Mouse (Mus musculus) CH12.LX (cell line): Measurements from ENCODE around the gene Amn. TPM values are rescaled to one million over a fixed set of nuclear protein-coding genes. Genes with fewer than 3 reads are reported as not detected.

Source experiments
- DNase-seq: peaks from one replicate; pipeline ENCODE4 v3.0.0-alpha.2; 2013; ENCODE audit errors: extremely low read depth
- H3K27ac ChIP-seq: 2 replicates; pipeline ENCODE4 v1.5.1; 2012; ENCODE audit warnings: low read depth, mild to moderate bottlenecking, control low read depth, moderate library complexity; ENCODE audit not compliant: insufficient read depth
- H3K27me3 ChIP-seq: replicated peaks from 2 replicates; pipeline ENCODE3; 2012; ENCODE audit warnings: inconsistent platforms
- H3K36me3 ChIP-seq, 2 experiments: replicated peaks in 1 of 2; 2 replicates each; pipeline versions ENCODE3 to v1.6.1; 2012; ENCODE audit warnings: inconsistent platforms in 1 of 2, low read length in 1 of 2, mild to moderate bottlenecking in 1 of 2, mixed read lengths in 1 of 2, moderate library complexity in 1 of 2; ENCODE audit not compliant: control insufficient read depth in 1 of 2, insufficient read depth in 1 of 2
- H3K4me1 ChIP-seq, 2 experiments: 2 replicates each; pipeline ENCODE4 v1.6.1; 2012; ENCODE audit warnings: inconsistent platforms in 1 of 2, moderate library complexity in 1 of 2; ENCODE audit not compliant: insufficient read depth in 2 of 2, control insufficient read depth in 1 of 2
- H3K4me2 ChIP-seq: 2 replicates; pipeline ENCODE4 v1.6.1; 2012; ENCODE audit warnings: low read depth, mild to moderate bottlenecking, control low read depth; ENCODE audit not compliant: poor library complexity, insufficient read depth, severe bottlenecking
- H3K4me3 ChIP-seq, 3 experiments: fragments of 150-350 bp in 1 of 3; sonication (generic) in 1 of 3; replicated peaks in 1 of 3; 2 replicates each; pipeline versions ENCODE3 to v1.5.1; 2011 to 2012; ENCODE audit warnings: low read depth in 2 of 3, low read length in 2 of 3, mild to moderate bottlenecking in 2 of 3, moderate library complexity in 2 of 3, control low read depth in 1 of 3, improper control_type of control experiment in 1 of 3, inconsistent platforms in 1 of 3, mixed read lengths in 1 of 3; ENCODE audit not compliant: poor library complexity in 1 of 3
- H3K79me2 ChIP-seq: replicated peaks from 2 replicates; pipeline ENCODE4 v1.6.1; 2012; ENCODE audit warnings: mild to moderate bottlenecking, moderate library complexity; ENCODE audit not compliant: control insufficient read depth, poor library complexity, insufficient read depth, severe bottlenecking; ENCODE audit errors: extremely low read depth
- H3K9ac ChIP-seq: 2 replicates; pipeline ENCODE4 v1.6.1; 2012; ENCODE audit warnings: low read depth, mild to moderate bottlenecking, control low read depth, moderate library complexity; ENCODE audit not compliant: insufficient read depth
- H3K9me3 ChIP-seq: replicated peaks from 2 replicates; pipeline ENCODE3; 2012; ENCODE audit warnings: low read length, inconsistent platforms, mixed read lengths
- BHLHE40 ChIP-seq: IDR thresholded peaks from 2 replicates; pipeline ENCODE4 v1.6.1; 2011; ENCODE audit warnings: mild to moderate bottlenecking, low read depth, low read length, improper control_type of control experiment
- CHD2 ChIP-seq: IDR thresholded peaks from 2 replicates; pipeline ENCODE4 v1.6.1; 2011; ENCODE audit warnings: low read length, improper control_type of control experiment
- CTCF ChIP-seq, 2 experiments: IDR thresholded peaks in 1 of 2; conservative IDR thresholded peaks in 1 of 2; 2 replicates each; pipeline ENCODE4 v1.5.1; 2011 to 2012; ENCODE audit warnings: low read depth in 2 of 2, low read length in 2 of 2, improper control_type of control experiment in 1 of 2, inconsistent platforms in 1 of 2, mild to moderate bottlenecking in 1 of 2, moderate library complexity in 1 of 2
- E2F4 ChIP-seq: IDR thresholded peaks from 2 replicates; pipeline ENCODE4 v1.6.1; 2011; ENCODE audit warnings: low read depth, low read length, improper control_type of control experiment; ENCODE audit not compliant: insufficient replicate concordance
- EP300 ChIP-seq: IDR thresholded peaks from 2 replicates; pipeline ENCODE4 v1.6.1; 2011; ENCODE audit warnings: low read length, improper control_type of control experiment
- ETS1 ChIP-seq: conservative IDR thresholded peaks from 2 replicates; pipeline ENCODE4 v1.6.1; 2012; ENCODE audit warnings: low read depth, mild to moderate bottlenecking, inconsistent platforms, low read length, improper control_type of control experiment, moderate library complexity
- GABPA ChIP-seq: IDR thresholded peaks from 2 replicates; pipeline ENCODE4 v1.6.1; 2012; ENCODE audit warnings: low read depth, low read length, improper control_type of control experiment, inconsistent platforms; ENCODE audit not compliant: insufficient replicate concordance
- IRF4 ChIP-seq: IDR thresholded peaks from 2 replicates; pipeline ENCODE4 v1.6.1; 2014; ENCODE audit warnings: low read depth, mild to moderate bottlenecking, inconsistent platforms, low read length, improper control_type of control experiment
- JUND ChIP-seq: conservative IDR thresholded peaks from 2 replicates; pipeline ENCODE4 v1.6.1; 2011; ENCODE audit warnings: low read depth, low read length, improper control_type of control experiment
- MAFK ChIP-seq: IDR thresholded peaks from 2 replicates; pipeline ENCODE4 v1.6.1; 2011; ENCODE audit warnings: low read length, improper control_type of control experiment; ENCODE audit not compliant: insufficient replicate concordance
- MAX ChIP-seq: IDR thresholded peaks from 2 replicates; pipeline ENCODE4 v1.6.1; 2011; ENCODE audit warnings: low read length, improper control_type of control experiment
- MAZ ChIP-seq: IDR thresholded peaks from 2 replicates; pipeline ENCODE4 v1.6.1; 2012; ENCODE audit warnings: low read depth, mild to moderate bottlenecking, inconsistent platforms, low read length, improper control_type of control experiment, moderate library complexity
- MXI1 ChIP-seq: IDR thresholded peaks from 2 replicates; pipeline ENCODE4 v1.6.1; 2011; ENCODE audit warnings: mild to moderate bottlenecking, low read depth, low read length, improper control_type of control experiment
- MYC ChIP-seq: IDR thresholded peaks from 2 replicates; pipeline ENCODE4 v1.6.1; 2011; ENCODE audit warnings: low read depth, mild to moderate bottlenecking, improper control_type of control experiment, low read length
- POLR2AphosphoS2 ChIP-seq: IDR thresholded peaks from 2 replicates; pipeline ENCODE4 v1.6.1; 2011; ENCODE audit warnings: low read depth, low read length, improper control_type of control experiment
- RCOR1 ChIP-seq: conservative IDR thresholded peaks from 2 replicates; pipeline ENCODE4 v1.6.1; 2012; ENCODE audit warnings: low read depth, mild to moderate bottlenecking, inconsistent platforms, low read length, improper control_type of control experiment
- SIN3A ChIP-seq: IDR thresholded peaks from 2 replicates; pipeline ENCODE4 v1.6.1; 2012; ENCODE audit warnings: low read length, improper control_type of control experiment, inconsistent platforms
- SMC3 ChIP-seq: IDR thresholded peaks from 2 replicates; pipeline ENCODE4 v1.6.1; 2011; ENCODE audit warnings: low read depth, low read length, improper control_type of control experiment
- USF1 ChIP-seq: IDR thresholded peaks from 2 replicates; pipeline ENCODE4 v1.6.1; 2014; ENCODE audit warnings: low read depth, mild to moderate bottlenecking, inconsistent platforms, low read length, improper control_type of control experiment
- USF2 ChIP-seq: conservative IDR thresholded peaks from 2 replicates; pipeline ENCODE4 v1.6.1; 2011; ENCODE audit warnings: low read depth, low read length, improper control_type of control experiment
- ZKSCAN1 ChIP-seq: IDR thresholded peaks from 2 replicates; pipeline ENCODE4 v1.6.1; 2012; ENCODE audit warnings: low read depth, inconsistent platforms, low read length, improper control_type of control experiment, borderline replicate concordance
- dilution Hi-C: fragments of 300-500 bp; cut with MboI; formaldehyde crosslinking; loops from 2 replicates; pipeline ENCODE4 v1.14.3; 2020; ENCODE audit warnings: low sequenced_read_pairs; ENCODE audit not compliant: extremely low pct_unique_long_range_greater_than_20kb, extremely low pct_ligation_motif_present
- in situ Hi-C: fragments of 300-500 bp; cut with MboI; formaldehyde crosslinking; loops from 3 replicates; pipeline ENCODE4 v1.14.3; 2019; ENCODE audit warnings: low sequenced_read_pairs, low pct_ligation_motif_present, low pct_unique_long_range_greater_than_20kb, mixed read lengths
- polyA plus RNA-seq: library from polyadenylated mRNA; unstranded; fragments of >175 nt; gene quantifications from 2 replicates; pipeline ENCODE4 v1.2.1, GENCODE M21; 2012; ENCODE audit warnings: low read depth; ENCODE audit not compliant: insufficient read length
- total RNA-seq, 2 experiments: library from RNA; depleted of rRNA; stranded (reverse); fragments of 300-350 nt in 1 of 2; fragments of >200 nt in 1 of 2; gene quantifications; 2 replicates each; pipeline ENCODE4 v1.2.3; 2012 to 2014

The Amn gene
- total and polyA plus RNA-seq, 3 experiments = 0.55 to 0.62 (median 0.61) TPM

GRCm38 (mm10) chr12:111250116-111250515 lies 20.8 kb upstream of the Amn start:
- peaks cover 62 to 97% of the 10 kb centered on the region in 2 experiments for H3K36me3 ChIP-seq
- in situ Hi-C loops = loop anchor here (10.0 kb wide), 1 partner anchor 85 kb away; the partner anchor contains the start of gene Traf3

GRCm38 (mm10) chr12:111251227-111251626 lies 19.7 kb upstream of the Amn start:
- dilution Hi-C loops = no loop called here
- H3K27ac ChIP-seq = no peak overlapping the region
- no peak overlapping the region for H3K4me2 ChIP-seq
- no peaks in the 10 kb centered on the region for H3K9me3 ChIP-seq
- no peak overlapping the region for H3K9ac ChIP-seq
- in situ Hi-C loops = loop anchor here (10.0 kb wide), 1 partner anchor 86 kb away; the partner anchor contains the start of gene Traf3
- no peak overlapping the region for H3K4me3 ChIP-seq
- H3K79me2 ChIP-seq = no peaks in the 10 kb centered on the region
- DNase-seq = no peak
- TF ChIP-seq SMC3 = peak; percentile 19; the same call in 1 of the 2 replicates
- TF ChIP-seq RCOR1 = no peak
- TF ChIP-seq, all 38 proteins: peak for 1
- no peaks in the 10 kb centered on the region for H3K27me3 ChIP-seq
- no peaks in the 10 kb centered on the region for H3K4me1 ChIP-seq
- peaks cover 61 to 97% of the 10 kb centered on the region in 2 experiments for H3K36me3 ChIP-seq

More at GRCm38 (mm10) chr12:111250116-111250515, 20.8 kb upstream of the Amn start:
- dilution Hi-C loops = no loop called here
- no peaks in the 10 kb centered on the region for H3K9me3 ChIP-seq
- H3K4me2 ChIP-seq = no peak overlapping the region
- H3K79me2 ChIP-seq = no peaks in the 10 kb centered on the region
- no peak for DNase-seq
- TF ChIP-seq BHLHE40 (no peak), MAZ (no peak), IRF4 (no peak), MXI1 (no peak), MAFK (no peak), MYC (no peak), CHD2 (no peak), E2F4 (no peak), ETS1 (no peak), SIN3A (no peak), GABPA (no peak), EP300 (no peak), USF2 (no peak), ZKSCAN1 (no peak), POLR2AphosphoS2 (no peak), JUND (no peak), MAX (no peak), USF1 (no peak), CTCF (conservative IDR thresholded peaks at IDR 0.05 in 1 of 2, IDR thresholded peaks at IDR 0.05 in 1 of 2; ENCODE audit: low read depth in 2 of 2, low read length in 2 of 2) (no peak)
- TF ChIP-seq, all 38 proteins: peak for 0
- Histone ChIP-seq H3K27me3 (no peaks in the 10 kb centered on the region), H3K9ac (no peak overlapping the region), H3K4me1 (no peaks in the 10 kb centered on the region), H3K4me3 (no peak overlapping the region), H3K27ac (no peak overlapping the region)
